Mouse (Mus musculus) cerebellum, adult 2 months (tissue): ENCODE results near the gene Tnpo2. TPM values are rescaled to one million over a fixed set of nuclear protein-coding genes. Genes with fewer than 3 reads are reported as not detected.

Experiments used
- DNase-seq, 2 experiments: peaks; one replicate each; pipeline ENCODE4 v3.0.0; 2021
- H3K27ac ChIP-seq: fragments of 200-500 bp; 2 replicates; pipeline ENCODE4 v1.5.1; 2012; ENCODE audit warnings: low read length, control low read depth, inconsistent platforms; ENCODE audit not compliant: insufficient read depth
- H3K27me3 ChIP-seq: fragments of 200-500 bp; 2 replicates; pipeline ENCODE4 v1.6.1; 2012; ENCODE audit warnings: inconsistent platforms, mild to moderate bottlenecking, low read length, moderate library complexity; ENCODE audit not compliant: control insufficient read depth, insufficient read depth
- H3K4me1 ChIP-seq: fragments of 200-500 bp; 2 replicates; pipeline ENCODE4 v1.6.1; 2011; ENCODE audit warnings: low read length; ENCODE audit not compliant: control insufficient read depth, insufficient read depth
- H3K4me3 ChIP-seq: fragments of 200-500 bp; replicated peaks from 2 replicates; pipeline ENCODE3; 2011; ENCODE audit warnings: mild to moderate bottlenecking, low read depth, low read length, control low read depth; ENCODE audit not compliant: insufficient read depth
- CTCF ChIP-seq: fragments of 200-500 bp; IDR thresholded peaks from 2 replicates; pipeline ENCODE4 v1.5.1; 2011; ENCODE audit warnings: low read depth, mild to moderate bottlenecking, control low read depth, low read length, moderate library complexity, borderline replicate concordance; ENCODE audit not compliant: insufficient read depth
- POLR2A ChIP-seq: fragments of 200-500 bp; IDR thresholded peaks from 2 replicates; pipeline ENCODE4 v1.6.1; 2011; ENCODE audit warnings: low read length, control low read depth, borderline replicate concordance; ENCODE audit not compliant: insufficient read depth
- WGBS: fragments of 180-500 bp; shearing (Covaris S2); methylation state at CpG from one replicate; pipeline ENCODE4 v1.1.7; 2018; 5-methylcytosine and 5-hydroxymethylcytosine counted together
- polyA plus RNA-seq: library from polyadenylated mRNA; depleted of rRNA; stranded (reverse); fragments of >200 nt; gene quantifications from 2 replicates; pipeline ENCODE4 v1.2.3, GENCODE M21; 2012

Gene Tnpo2
- polyA plus RNA-seq, 1 experiment = 92.0 TPM

DNA sequence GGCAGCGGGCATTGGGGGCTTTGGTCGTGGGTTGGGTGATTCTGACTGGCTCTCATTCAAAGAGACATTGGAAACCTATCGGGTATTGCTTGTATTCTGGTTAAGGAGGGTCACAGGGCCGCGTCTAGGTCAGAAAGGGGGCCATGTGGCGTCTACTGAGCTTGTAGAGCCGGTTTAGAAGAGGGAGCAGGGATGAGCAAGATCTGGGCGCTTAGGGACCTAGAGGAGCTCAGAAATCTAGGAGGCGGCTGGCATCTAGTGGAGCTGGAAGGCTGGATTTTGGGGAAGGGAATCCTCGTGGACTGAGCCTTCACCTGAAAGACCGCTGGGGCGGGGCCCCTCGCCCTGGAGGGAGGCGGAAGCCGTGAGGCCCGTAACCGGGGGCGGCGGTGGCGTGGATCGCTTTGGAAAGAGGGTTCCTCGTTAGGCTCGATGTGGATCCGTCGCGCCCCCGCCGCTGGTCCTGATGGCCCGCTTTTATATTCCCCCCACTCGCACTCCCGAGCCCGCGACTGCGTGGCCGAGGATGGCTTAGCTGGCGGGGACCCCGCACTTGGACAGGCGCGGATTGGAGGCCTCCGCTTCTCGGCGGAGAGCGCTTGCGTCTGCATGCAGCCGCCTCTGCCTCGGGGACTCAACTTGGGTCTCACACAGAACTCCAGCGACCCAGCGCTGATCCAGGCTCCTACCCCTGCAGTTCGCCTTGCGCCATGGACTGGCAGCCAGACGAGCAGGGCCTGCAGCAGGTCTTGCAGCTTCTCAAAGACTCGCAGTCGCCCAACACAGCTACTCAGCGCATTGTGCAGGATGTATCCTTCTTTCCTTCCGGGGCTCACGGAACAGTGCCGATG lies 1.2 kb downstream of the Tnpo2 start:
- H3K4me3 ChIP-seq = peak overlapping the region; percentile 93
- WGBS = under 1% methylated on average over 57 of the region's 57 CpGs
- peak overlapping the region; percentile 56 for H3K27ac ChIP-seq
- peaks cover 7% of the 10 kb centered on the region; the same call in 1 of the 2 replicates for H3K4me1 ChIP-seq
- no peaks in the 10 kb centered on the region for H3K27me3 ChIP-seq
- no peak for TF ChIP-seq POLR2A
- no peak for TF ChIP-seq CTCF
- peak; percentile 41 to 61 for DNase-seq

DNA sequence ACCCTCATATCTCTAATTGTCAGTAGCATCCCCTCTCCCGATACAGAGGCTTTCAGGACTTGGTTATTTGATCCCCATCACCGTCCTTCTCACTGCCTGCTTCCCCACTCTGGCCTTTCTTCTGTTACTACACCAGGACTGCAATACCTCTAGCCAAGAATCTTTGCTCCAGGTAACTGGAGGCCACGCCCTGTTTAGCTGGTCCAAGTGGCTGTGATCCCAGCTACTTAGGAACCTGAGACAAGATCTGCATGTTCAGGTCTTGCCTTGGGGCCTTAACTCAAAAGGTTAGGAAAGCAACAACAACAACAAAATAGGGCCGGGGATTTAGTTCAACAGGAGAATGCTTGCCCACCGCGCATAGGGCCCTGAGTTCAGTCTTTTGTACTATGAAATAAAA lies 6.9 kb downstream of the Tnpo2 start:
- Histone ChIP-seq H3K27ac (no peak overlapping the region), H3K4me1 (no peaks in the 10 kb centered on the region), H3K27me3 (no peaks in the 10 kb centered on the region), H3K4me3 (no peak overlapping the region)
- no peak for DNase-seq
- 92% methylated on average over 6 of the region's 6 CpGs for WGBS
- TF ChIP-seq CTCF = no peak
- no peak for TF ChIP-seq POLR2A

DNA sequence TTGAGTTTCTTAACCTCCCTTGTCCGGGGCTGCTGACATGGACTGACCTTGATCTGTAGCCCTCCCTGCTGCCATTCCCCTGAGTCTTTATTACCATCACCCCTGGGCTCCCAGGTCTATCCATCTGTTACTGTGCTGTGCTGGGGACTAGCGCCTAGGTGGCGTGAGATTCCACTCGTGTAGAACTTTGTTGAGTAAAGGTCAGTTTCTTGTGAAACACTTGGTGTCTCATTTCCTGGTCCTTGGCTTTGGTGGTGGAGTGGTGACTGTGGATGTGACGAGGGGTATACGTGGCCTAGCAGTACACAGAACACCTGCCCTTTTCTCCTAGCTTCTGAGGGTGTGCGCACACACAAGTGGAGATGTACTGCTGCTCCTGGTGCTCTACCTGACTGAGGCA lies 20.7 kb downstream of the Tnpo2 start:
- H3K27me3 ChIP-seq = no peaks in the 10 kb centered on the region
- WGBS = 77% methylated on average over 7 of the region's 7 CpGs
- no peak for DNase-seq
- no peaks in the 10 kb centered on the region for H3K4me1 ChIP-seq
- TF ChIP-seq POLR2A = no peak
- TF ChIP-seq CTCF = no peak
- H3K4me3 ChIP-seq = no peak overlapping the region
- H3K27ac ChIP-seq = no peak overlapping the region

DNA sequence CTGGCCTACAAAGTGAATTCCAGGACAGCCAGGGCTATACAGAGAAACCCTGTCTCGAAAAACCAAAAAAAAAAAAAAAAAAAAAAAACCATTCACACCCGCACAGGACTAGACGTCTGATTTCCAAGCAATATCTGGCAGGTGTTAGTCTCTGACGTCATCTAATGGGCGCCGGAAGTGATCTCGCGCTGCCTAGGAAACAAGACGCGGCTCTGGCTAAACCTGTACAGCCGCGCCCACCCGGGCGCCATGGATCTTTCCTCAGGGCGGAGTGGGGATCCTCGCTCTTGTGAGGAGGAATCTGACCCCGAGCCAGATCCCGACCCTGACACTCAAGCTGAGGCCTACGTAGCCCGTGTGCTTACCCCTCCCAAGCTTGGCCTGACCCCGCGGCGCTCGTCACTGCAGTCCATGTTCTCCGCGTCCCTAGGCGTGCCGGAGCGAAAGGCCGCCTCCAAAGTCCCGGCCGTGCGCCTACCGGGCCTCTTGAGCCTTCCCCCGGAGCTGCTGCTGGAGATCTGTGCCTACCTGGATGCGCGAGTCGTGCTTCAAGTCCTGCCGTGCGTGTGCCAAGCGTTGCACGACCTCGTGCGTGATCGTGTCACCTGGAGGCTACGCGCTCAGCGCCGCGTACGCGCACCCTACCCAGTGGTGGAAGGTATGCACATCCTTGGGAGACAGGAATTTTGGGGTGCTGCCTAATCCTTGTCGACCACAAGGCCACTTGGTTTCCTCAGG lies 23.3 kb downstream of the Tnpo2 start, which contains the start of gene Fbxw9:
Fbxw9 (plus strand) TSS at position 177 of the 738 bp plus-strand sequence.
- H3K4me3 ChIP-seq = peak within 1 kb of the TSS; percentile 88
- H3K27ac ChIP-seq = 0 out of 2 replicates have a peak within 1 kb of the TSS, but pooled peaks have one; percentile 1
- H3K4me1 ChIP-seq = no peaks in the 10 kb centered on the region
- TF ChIP-seq CTCF (no peak), POLR2A (no peak; the same call in 1 of the 2 replicates)
- WGBS = under 1% methylated on average over 53 of the region's 53 CpGs
- no peaks in the 10 kb centered on the region for H3K27me3 ChIP-seq
- peak; percentile 91 for DNase-seq

DNA sequence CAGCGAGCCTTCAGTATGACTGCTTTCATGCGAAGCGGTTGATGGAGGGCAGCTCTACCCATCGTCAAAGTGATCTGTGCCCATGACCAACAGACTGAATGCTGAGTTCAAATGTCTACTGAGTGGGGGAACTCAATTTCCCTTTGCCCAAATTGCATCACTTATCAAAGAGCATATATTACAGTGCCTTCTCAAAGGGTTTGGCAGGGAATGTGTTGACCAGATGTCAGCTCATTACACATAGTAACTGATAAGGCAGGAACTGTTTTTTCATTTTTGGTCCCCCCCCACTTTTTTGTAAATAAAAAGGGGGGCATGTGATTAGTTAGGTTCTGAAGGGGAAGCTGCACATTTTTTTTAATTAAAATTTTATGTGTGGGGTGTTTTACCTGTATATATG lies 25.9 kb downstream of the Tnpo2 start:
- TF ChIP-seq POLR2A (no peak), CTCF (no peak)
- WGBS = 94% methylated on average over 4 of the region's 4 CpGs
- Histone ChIP-seq H3K27me3 (no peaks in the 10 kb centered on the region), H3K27ac (no peak overlapping the region), H3K4me3 (no peak overlapping the region), H3K4me1 (0 out of 2 replicates have a peak, but pooled peaks cover under 1% of the 10 kb centered on the region)
- no peak for DNase-seq

DNA sequence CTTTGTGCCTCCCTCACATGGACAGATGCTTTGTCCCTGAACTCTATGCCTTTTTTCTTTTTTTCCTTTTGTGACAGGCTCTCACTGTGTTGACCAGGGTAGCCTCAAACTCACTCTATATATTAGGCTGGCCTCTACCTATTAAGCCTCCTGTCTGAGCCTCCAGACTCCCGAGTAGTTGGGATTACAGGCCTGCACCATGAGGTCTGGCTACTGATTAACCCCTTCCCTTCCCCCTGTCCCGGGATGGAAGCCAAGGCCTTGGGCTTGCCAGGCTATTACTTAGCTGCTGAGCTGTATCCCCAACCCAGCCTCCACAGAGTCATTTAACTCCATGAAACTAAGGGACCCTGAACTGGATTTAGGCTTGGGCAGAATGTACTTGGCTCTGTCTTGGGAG lies 28.5 kb downstream of the Tnpo2 start:
- Histone ChIP-seq H3K4me3 (no peak overlapping the region), H3K4me1 (0 out of 2 replicates have a peak, but pooled peaks cover 6% of the 10 kb centered on the region), H3K27ac (no peak overlapping the region), H3K27me3 (no peaks in the 10 kb centered on the region)
- TF ChIP-seq POLR2A (no peak), CTCF (no peak)
- no peak for DNase-seq
- 34% methylated on average over 2 of the region's 2 CpGs for WGBS

DNA sequence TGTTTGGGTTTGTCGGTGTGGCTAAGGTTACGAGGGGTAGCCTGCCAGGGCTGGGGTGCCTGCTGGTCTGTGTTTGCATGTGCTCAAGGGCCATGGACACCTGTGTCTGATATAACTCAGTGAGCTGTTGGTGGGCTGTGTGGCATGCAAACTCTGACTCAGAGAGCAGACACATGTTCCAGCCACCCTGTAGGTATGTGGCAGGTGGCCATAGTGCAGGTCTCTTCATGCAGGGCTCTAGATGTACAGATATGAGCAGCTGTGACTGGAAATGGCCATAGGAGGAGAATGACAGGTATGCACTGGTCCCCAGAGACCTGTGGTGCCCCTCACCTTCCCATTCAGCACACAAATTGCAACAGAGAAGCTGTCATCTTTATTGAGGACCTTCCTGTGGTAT lies 30.4 kb downstream of the Tnpo2 start:
- H3K4me3 ChIP-seq = no peak overlapping the region
- no peak for DNase-seq
- H3K27me3 ChIP-seq = no peaks in the 10 kb centered on the region
- TF ChIP-seq POLR2A (no peak), CTCF (no peak)
- H3K27ac ChIP-seq = no peak overlapping the region
- WGBS = 97% methylated on average over 2 of the region's 2 CpGs
- 0 out of 2 replicates have a peak, but pooled peaks cover 6% of the 10 kb centered on the region for H3K4me1 ChIP-seq
